Comparison of ENCODE assay signal across 11 mouse cellular contexts in the genomic region with DNA sequence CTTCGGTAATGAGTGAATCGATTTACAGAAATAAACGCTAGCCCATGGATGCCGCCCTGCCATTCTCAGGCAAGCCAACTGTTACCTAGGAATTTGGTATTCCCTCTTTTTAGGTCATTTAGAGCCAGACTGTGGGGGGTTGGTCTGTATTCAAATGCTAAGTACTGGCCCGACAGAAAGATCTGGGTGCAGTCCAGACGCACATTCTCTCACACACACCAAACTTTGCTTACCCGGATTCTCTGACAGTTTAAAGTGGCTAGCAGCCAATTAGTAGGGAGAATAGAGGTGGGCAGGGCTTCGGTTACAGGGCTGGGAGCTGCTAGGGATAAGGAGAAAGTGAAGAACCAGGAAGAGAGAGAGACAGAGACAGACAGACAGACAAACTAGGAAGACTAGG. TPM values are rescaled to one million over a fixed set of nuclear protein-coding genes. Genes with fewer than 3 reads are reported as not detected.
DNase-seq lines count a peak whose midpoint lies in the region; ATAC-seq and TF ChIP-seq lines count a peak whose summit lies in the region.
"Had no signal": no experiment of that assay in that cellular context is flagged by ENCODE, and none has a peak within 500 bp of the region (broad histone marks: within the 10 kb centered on the region; RNA-seq: fewer than 3 reads in every experiment).

No protein-coding gene starts in this region.

- H3K4me1 ChIP-seq in midbrain, postnatal 0 days (ENCODE audit: insufficient read depth, low read length) = no peaks in the 10 kb centered on the region
- H3K4me1 ChIP-seq: limb, embryonic 15.5 days had no signal

- ATAC-seq in frontal cortex, adult (ENCODE audit: low TSS enrichment) = peak; percentile 29; the same call in 1 of the 2 replicates
- 0 out of 2 replicates have a peak, but pooled peaks have one; percentile 23 for ATAC-seq in midbrain, postnatal 0 days (ENCODE audit: low FRiP score)

- WGBS in midbrain, postnatal 0 days = 64% methylated on average over 8 of the region's 8 CpGs

- H3K9me3 ChIP-seq in midbrain, postnatal 0 days (ENCODE audit: low read length) = no peaks in the 10 kb centered on the region
- H3K9me3 ChIP-seq: limb, embryonic 15.5 days had no signal

- 0 out of 2 replicates have a peak, but pooled peaks cover 3% of the 10 kb centered on the region for H3K36me3 ChIP-seq in midbrain, postnatal 0 days (ENCODE audit: insufficient read depth, low read length)

- H3K4me3 ChIP-seq in midbrain, postnatal 0 days (ENCODE audit: low read depth, low read length) = no peak overlapping the region
- H3K4me3 ChIP-seq: left cerebral cortex, adult 2 months; limb, embryonic 15.5 days had no signal

- no peak for TF ChIP-seq CTCF in midbrain, postnatal 0 days (IDR thresholded peaks at IDR 0.05)

- H3K9ac ChIP-seq in midbrain, postnatal 0 days (replicated peaks; ENCODE audit: low read length, poor library complexity, severe bottlenecking) = no peak overlapping the region
- H3K9ac ChIP-seq: limb, embryonic 15.5 days had no signal

- H3K4me2 ChIP-seq in midbrain, postnatal 0 days (ENCODE audit: low read depth, low read length, poor library complexity, severe bottlenecking) = no peak overlapping the region
- H3K4me2 ChIP-seq: limb, embryonic 15.5 days had no signal

- no peak overlapping the region for H3K27ac ChIP-seq in midbrain, postnatal 0 days (ENCODE audit: low read depth, low read length)
- H3K27ac ChIP-seq: left cerebral cortex, adult 2 months; limb, embryonic 15.5 days had no signal

- no peaks in the 10 kb centered on the region for H3K27me3 ChIP-seq in midbrain, postnatal 0 days (ENCODE audit: insufficient read depth, low read length)
- H3K27me3 ChIP-seq: limb, embryonic 15.5 days had no signal

- no peak for DNase-seq in frontal cortex, postnatal 14 days (ENCODE audit: low spot score in 2 of 2)
- peak; percentile 22 for DNase-seq in lung, postnatal 14 days
- DNase-seq in lung, postnatal 4 days = no peak
- DNase-seq in cerebellum, adult 9-10 months = peak; percentile 57
- peak; percentile 60 for DNase-seq in midbrain, postnatal 0 days (ENCODE audit: low spot score)
- no peak for DNase-seq in thymus, postnatal 14 days
- no peak for DNase-seq in urinary bladder, postnatal 25 days (ENCODE audit: low spot score)
- DNase-seq: heart, postnatal 4 days had no signal

RNA-seq across cellular contexts. Expression of a gene that starts 55.5 kb away (rescaled TPM):
- total RNA-seq in midbrain, postnatal 0 days (2014; rRNA removed) = 87.9 and 89.2 TPM in 2 replicates
- 17.1 and 18.2 TPM in 2 replicates for polyA plus RNA-seq in midbrain, postnatal 0 days (2015; fragmentation: Nextera tagmentation; extraction: Ambion mirVana)

Comparison
In these comparisons a context has a peak if more than half of its experiments do, and no peak if none do; other contexts are left out.
1. DNase-seq: peak in lung, postnatal 14 days (single experiment), cerebellum, adult 9-10 months (single experiment) and midbrain, postnatal 0 days (single experiment); none in frontal cortex, postnatal 14 days (0 of 2), lung, postnatal 4 days (0 of 2), thymus, postnatal 14 days (single experiment) and urinary bladder, postnatal 25 days (single experiment).